Mouse (Mus musculus) midbrain, embryonic 14.5 days (tissue): ENCODE measurements around the gene 3110021N24Rik. TPM values are rescaled to one million over a fixed set of nuclear protein-coding genes. Genes with fewer than 3 reads are reported as not detected.
"Not testable (repeated sequence)": the region's sequence is repeated elsewhere in the genome, so short reads cannot be mapped to it uniquely, and the experiment has no call there.

ENCODE experiments used
- ATAC-seq: fragments of 200-750 bp; cut with Nextera tagmentation; 2 replicates; pipeline ENCODE4 v1.8.0; 2017; ENCODE audit warnings: moderate number of reproducible peaks, moderate library complexity; ENCODE audit not compliant: low FRiP score, low TSS enrichment
- DNase-seq: peaks from one replicate; pipeline ENCODE4 v3.0.0-alpha.2; 2015
- H3K27ac ChIP-seq: fragments of 300-500 bp; sonication (generic); replicated peaks from 2 replicates; pipeline ENCODE4 v1.5.1; 2014; ENCODE audit warnings: mild to moderate bottlenecking, low read depth, low read length, moderate library complexity
- H3K27me3 ChIP-seq: fragments of 300-500 bp; sonication (generic); 2 replicates; pipeline ENCODE4 v1.6.1; 2014; ENCODE audit warnings: low read length, control low read depth, mixed read lengths; ENCODE audit not compliant: control insufficient read depth, insufficient read depth
- H3K36me3 ChIP-seq: fragments of 300-500 bp; sonication (generic); 2 replicates; pipeline ENCODE4 v1.6.1; 2014; ENCODE audit warnings: low read length, control low read depth; ENCODE audit not compliant: control insufficient read depth, insufficient read depth
- H3K4me1 ChIP-seq: fragments of 300-500 bp; sonication (generic); 2 replicates; pipeline ENCODE4 v1.6.1; 2014; ENCODE audit warnings: mild to moderate bottlenecking, antibody characterized with exemption, low read length, control low read depth; ENCODE audit not compliant: control insufficient read depth, insufficient read depth
- H3K4me2 ChIP-seq: fragments of 300-500 bp; sonication (generic); 2 replicates; pipeline ENCODE4 v1.6.1; 2014; ENCODE audit warnings: mild to moderate bottlenecking, low read length, moderate library complexity
- H3K4me3 ChIP-seq: fragments of 300-500 bp; sonication (generic); replicated peaks from 2 replicates; pipeline ENCODE4 v1.5.1; 2014; ENCODE audit warnings: low read depth, low read length
- H3K9ac ChIP-seq: fragments of 300-500 bp; sonication (generic); replicated peaks from 2 replicates; pipeline ENCODE4 v1.6.1; 2014; ENCODE audit warnings: mild to moderate bottlenecking, low read length, moderate library complexity
- H3K9me3 ChIP-seq: fragments of 300-500 bp; sonication (generic); 2 replicates; pipeline ENCODE4 v1.6.1; 2016; ENCODE audit warnings: low read length, control low read depth, mixed read lengths; ENCODE audit not compliant: control insufficient read depth
- WGBS: fragments of 180-500 bp; shearing (Covaris S2); extraction: QIAGEN DNeasy Blood & Tissue Kit; methylation state at CpG from one replicate; pipeline ENCODE4 v1.1.7; 2014; 5-methylcytosine and 5-hydroxymethylcytosine counted together
- polyA plus RNA-seq: library from polyadenylated mRNA; unstranded; fragments of >200 nt; fragmentation: Nextera tagmentation; extraction: Ambion mirVana; gene quantifications from 2 replicates; pipeline ENCODE4 v1.2.1, GENCODE M21; 2014

3110021N24Rik gene
- polyA plus RNA-seq, result 1.1 and 4.0 TPM in 2 replicates

GRCm38 (mm10) chr4:108719349-108719748 is at the start of gene 3110021N24Rik:
Gene 3110021N24Rik, plus strand, starts transcription at chr4:108719649.
- Histone ChIP-seq H3K4me1 (no peaks in the 10 kb centered on the region), H3K9ac (no peak within 1 kb of the TSS), H3K4me2 (no peak within 1 kb of the TSS), H3K9me3 (no peaks in the 10 kb centered on the region), H3K36me3 (peaks cover 16% of the 10 kb centered on the region), H3K4me3 (no peak within 1 kb of the TSS), H3K27me3 (no peaks in the 10 kb centered on the region), H3K27ac (no peak within 1 kb of the TSS)
- ATAC-seq (no peak), DNase-seq (no peak)
- 86% methylated on average over 5 of the region's 5 CpGs for WGBS

GRCm38 (mm10) chr4:108686156-108686555 is 33.3 kb upstream of the 3110021N24Rik start:
- H3K27ac ChIP-seq, result no peak overlapping the region
- no peak overlapping the region for H3K9ac ChIP-seq
- 55% methylated on average over 3 of the region's 3 CpGs for WGBS
- H3K36me3 ChIP-seq, result peaks cover 32% of the 10 kb centered on the region
- ATAC-seq (no peak), DNase-seq (no peak)
- no peaks in the 10 kb centered on the region for H3K4me1 ChIP-seq
- no peak overlapping the region for H3K4me2 ChIP-seq
- no peak overlapping the region for H3K4me3 ChIP-seq
- H3K27me3 ChIP-seq, result no peaks in the 10 kb centered on the region
- H3K9me3 ChIP-seq, result no peaks in the 10 kb centered on the region

DNA sequence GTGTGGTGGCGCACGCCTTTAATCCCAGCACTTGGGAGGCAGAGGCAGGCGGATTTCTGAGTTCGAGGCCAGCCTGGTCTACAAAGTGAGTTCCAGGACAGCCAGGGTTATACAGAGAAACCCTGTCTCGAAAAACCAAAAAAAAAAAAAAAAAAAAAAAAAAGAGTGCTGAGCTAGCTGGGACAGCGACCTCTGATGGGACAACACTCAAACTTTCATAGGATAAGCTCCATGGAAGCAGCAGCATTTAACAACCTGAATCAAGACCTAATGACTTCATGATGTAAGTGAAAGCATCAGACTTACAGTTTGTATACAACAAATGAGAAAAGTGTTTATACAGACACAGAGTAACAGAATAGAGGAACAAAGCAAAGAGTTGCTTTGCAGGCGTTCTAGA is 32.4 kb upstream of the 3110021N24Rik start:
- H3K9me3 ChIP-seq, H3K27ac ChIP-seq, H3K9ac ChIP-seq, H3K4me3 ChIP-seq, H3K27me3 ChIP-seq, H3K4me2 ChIP-seq, ATAC-seq, DNase-seq, H3K4me1 ChIP-seq: not testable (repeated sequence)
- 89% methylated on average over 6 of the region's 7 CpGs for WGBS
- peaks cover 31% of the 10 kb centered on the region for H3K36me3 ChIP-seq

- 96% methylated on average over 3 of the region's 3 CpGs for WGBS
- no peak overlapping the region for H3K4me3 ChIP-seq
- H3K4me2 ChIP-seq, result no peak overlapping the region
- DNase-seq (no peak), ATAC-seq (no peak)
- no peaks in the 10 kb centered on the region for H3K27me3 ChIP-seq
- no peaks in the 10 kb centered on the region for H3K4me1 ChIP-seq
- H3K9ac ChIP-seq, result no peak overlapping the region
- H3K27ac ChIP-seq, result no peak overlapping the region
- peaks cover 27% of the 10 kb centered on the region for H3K36me3 ChIP-seq
- H3K9me3 ChIP-seq, result no peaks in the 10 kb centered on the region
These were observed 29.0 kb upstream of the 3110021N24Rik start for GRCm38 (mm10) chr4:108690479-108690878.

DNA sequence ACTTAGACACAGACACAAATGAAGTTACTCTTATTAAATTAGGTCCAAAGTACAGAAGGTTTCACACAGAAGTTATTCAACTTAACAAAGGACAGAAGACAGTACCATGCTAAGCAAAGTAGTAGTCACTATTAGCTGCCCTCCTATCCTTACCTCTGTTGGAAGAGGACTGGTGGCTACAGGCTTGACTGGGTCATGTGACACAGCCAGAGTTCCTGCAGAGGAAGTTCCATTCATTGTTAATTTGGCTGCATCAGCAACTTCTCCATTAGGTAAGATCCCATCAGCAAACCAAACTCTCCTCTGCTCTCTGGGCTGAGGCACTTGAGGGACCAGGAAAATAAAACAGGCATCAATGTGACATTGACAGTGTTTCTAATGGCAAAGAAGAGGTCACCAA is 28.0 kb upstream of the 3110021N24Rik start:
- H3K27me3 ChIP-seq, result no peaks in the 10 kb centered on the region
- H3K4me3 ChIP-seq, result no peak overlapping the region
- ATAC-seq, result no peak
- no peaks in the 10 kb centered on the region for H3K9me3 ChIP-seq
- no peak overlapping the region for H3K27ac ChIP-seq
- H3K36me3 ChIP-seq, result peaks cover 27% of the 10 kb centered on the region
- no peak overlapping the region for H3K4me2 ChIP-seq
- no peak for DNase-seq
- H3K4me1 ChIP-seq, result no peaks in the 10 kb centered on the region
- no peak overlapping the region for H3K9ac ChIP-seq

DNA sequence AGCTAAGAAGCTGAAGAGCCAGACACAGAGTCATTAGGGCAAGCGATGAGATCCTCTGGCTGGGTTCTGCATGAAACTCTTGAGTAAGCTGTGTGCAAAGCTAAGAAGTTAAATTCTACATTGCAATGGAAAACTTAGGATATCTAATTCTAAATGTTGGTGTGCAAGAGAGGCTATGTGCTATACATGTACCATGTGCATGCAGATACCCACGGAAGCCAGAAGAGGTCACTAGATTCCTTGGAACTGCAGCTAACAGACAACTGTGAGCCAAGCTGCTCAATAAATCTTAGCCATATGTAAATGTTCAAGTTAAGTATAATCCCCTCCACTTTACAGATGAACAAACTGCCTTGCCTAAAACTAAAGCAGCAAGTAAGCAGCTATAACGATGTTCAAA is 22.5 kb upstream of the 3110021N24Rik start:
- no peak overlapping the region for H3K4me3 ChIP-seq
- peak; percentile 66 for DNase-seq
- no peaks in the 10 kb centered on the region for H3K27me3 ChIP-seq
- ATAC-seq, result no peak
- H3K27ac ChIP-seq, result no peak overlapping the region
- peaks cover 5% of the 10 kb centered on the region; the same call in 1 of the 2 replicates for H3K36me3 ChIP-seq
- WGBS, result 60% methylated on average over 3 of the region's 3 CpGs
- no peaks in the 10 kb centered on the region for H3K4me1 ChIP-seq
- no peaks in the 10 kb centered on the region for H3K9me3 ChIP-seq
- H3K4me2 ChIP-seq, result no peak overlapping the region
- no peak overlapping the region for H3K9ac ChIP-seq

GRCm38 (mm10) chr4:108708209-108708608 is 11.2 kb upstream of the 3110021N24Rik start:
- no peak for DNase-seq
- 89% methylated on average over 5 of the region's 5 CpGs for WGBS
- no peak overlapping the region for H3K9ac ChIP-seq
- H3K4me3 ChIP-seq, result no peak overlapping the region
- H3K4me2 ChIP-seq, result no peak overlapping the region
- no peaks in the 10 kb centered on the region for H3K36me3 ChIP-seq
- H3K27me3 ChIP-seq, result no peaks in the 10 kb centered on the region
- H3K9me3 ChIP-seq, result no peaks in the 10 kb centered on the region
- no peak overlapping the region for H3K27ac ChIP-seq
- ATAC-seq, result no peak
- no peaks in the 10 kb centered on the region for H3K4me1 ChIP-seq

GRCm38 (mm10) chr4:108721245-108721784 is 1.9 kb downstream of the 3110021N24Rik start:
- Histone ChIP-seq H3K9me3 (no peaks in the 10 kb centered on the region), H3K27ac (no peak overlapping the region), H3K4me3 (no peak overlapping the region), H3K9ac (no peak overlapping the region), H3K36me3 (peaks cover 18% of the 10 kb centered on the region), H3K4me1 (no peaks in the 10 kb centered on the region), H3K27me3 (no peaks in the 10 kb centered on the region), H3K4me2 (no peak overlapping the region)
- DNase-seq (no peak), ATAC-seq (no peak)
- WGBS, result 93% methylated on average over 3 of the region's 3 CpGs

DNA sequence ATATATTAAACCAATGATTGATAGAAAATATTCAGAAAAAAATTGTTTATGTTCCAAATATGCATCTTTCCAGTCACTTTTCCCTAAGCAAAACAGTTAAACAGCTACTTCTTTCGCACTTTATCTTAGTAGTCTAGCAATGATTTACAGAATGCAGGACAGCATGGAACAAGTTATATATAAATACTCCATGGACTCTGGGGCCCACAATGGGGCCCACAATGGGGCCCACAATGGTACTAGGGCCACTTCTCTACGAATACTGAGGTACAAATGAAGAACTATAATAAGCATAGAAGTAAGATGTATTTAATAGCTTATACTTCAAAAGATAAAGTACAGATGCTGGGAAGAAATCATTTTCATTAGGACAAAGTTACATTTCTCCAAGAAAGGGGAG is 4.7 kb downstream of the 3110021N24Rik start:
- ATAC-seq (no peak), DNase-seq (no peak)
- Histone ChIP-seq H3K27ac (no peak overlapping the region), H3K9me3 (no peaks in the 10 kb centered on the region), H3K4me2 (no peak overlapping the region), H3K36me3 (0 out of 2 replicates have a peak, but pooled peaks cover 5% of the 10 kb centered on the region), H3K9ac (no peak overlapping the region), H3K27me3 (no peaks in the 10 kb centered on the region), H3K4me1 (no peaks in the 10 kb centered on the region), H3K4me3 (no peak overlapping the region)
- WGBS, result 93% methylated on average over 2 of the region's 2 CpGs
